Mouse (Mus musculus) heart, adult 8-10 months (tissue): ENCODE data around the gene Glipr1. TPM values are rescaled to one million over a fixed set of nuclear protein-coding genes. Genes with fewer than 3 reads are reported as not detected.
A peak's percentile ranks its signal among the peaks of the same experiment; 100 is the strongest.

ENCODE experiments used
- DNase-seq: peaks from one replicate; pipeline ENCODE4 v3.0.0; 2022; ENCODE audit warnings: low spot score
- total RNA-seq, 4 experiments: library from RNA; stranded (reverse); gene quantifications; 2 replicates each; pipeline ENCODE4 v1.2.4; 2022

Gene Glipr1
- total RNA-seq, 4 experiments from 2014 or later: 0.32 to 1.2 (median 0.77) TPM

DNA sequence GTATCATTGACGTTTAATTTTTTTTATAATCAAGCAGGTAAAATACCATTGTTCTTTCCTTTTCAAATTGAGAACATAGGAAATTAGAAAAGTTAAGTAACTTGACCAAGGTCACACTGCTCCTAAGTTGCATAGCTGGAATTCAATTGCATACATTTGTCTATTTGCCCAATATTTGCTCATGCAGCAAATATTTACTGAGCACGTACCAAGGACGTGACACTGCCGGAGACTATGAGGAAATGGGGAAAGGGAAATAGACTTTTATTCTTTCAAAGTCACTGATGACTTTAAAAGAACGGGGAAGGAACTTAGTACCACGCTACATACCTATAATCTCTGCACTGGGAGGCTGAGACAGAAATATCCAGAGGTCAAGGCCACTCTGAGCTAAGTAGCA, 42.0 kb downstream of the Glipr1 start:
- no peak for DNase-seq

DNA sequence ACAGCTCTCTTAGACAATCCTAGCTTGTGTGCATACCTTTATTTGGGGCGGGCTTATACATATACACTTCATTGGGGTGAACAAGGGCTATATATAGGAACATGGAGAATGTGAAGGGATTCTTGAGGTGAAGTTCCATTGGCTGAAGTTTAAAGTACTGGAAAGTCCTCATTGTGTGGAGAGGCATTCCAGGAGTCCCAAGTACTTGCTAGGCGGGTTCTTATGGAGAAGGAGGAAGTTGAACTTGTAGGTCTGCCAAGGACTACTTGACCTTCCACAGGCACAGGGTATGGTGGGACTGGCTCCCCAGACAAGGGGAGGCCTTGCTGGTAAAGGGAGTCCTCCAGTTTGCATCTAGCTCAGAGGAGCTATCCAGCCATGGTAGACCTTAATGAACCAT, 43.1 kb downstream of the Glipr1 start:
- DNase-seq: no peak

GRCm38 (mm10) chr10:111958046-111958421, 44.4 kb downstream of the Glipr1 start:
- no peak for DNase-seq

- peak; percentile 71 for DNase-seq
Measured at GRCm38 (mm10) chr10:111957271-111958045, 45.0 kb downstream of the Glipr1 start.

DNA sequence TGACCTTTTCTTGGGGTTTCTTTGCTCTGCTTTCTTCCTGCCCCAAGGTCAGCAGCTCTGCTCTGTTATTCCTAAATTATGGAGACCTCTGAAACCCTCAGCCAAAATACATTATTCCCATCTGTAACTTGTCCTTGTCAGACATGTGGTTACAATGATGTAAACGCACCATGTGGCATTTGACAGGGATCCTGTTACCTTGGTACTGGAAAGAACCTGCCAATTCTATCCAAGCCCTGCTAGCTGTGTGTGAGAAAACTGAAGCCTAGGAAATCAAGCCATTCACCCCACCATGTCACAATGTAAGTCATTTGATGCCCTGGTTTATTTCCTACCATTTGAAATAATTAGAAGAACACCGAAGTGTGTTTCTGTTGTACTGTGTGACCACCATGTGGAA, 46.6 kb downstream of the Glipr1 start:
- DNase-seq: no peak

- DNase-seq: no peak
Measured at GRCm38 (mm10) chr10:111949008-111949407, 53.4 kb downstream of the Glipr1 start.

DNA sequence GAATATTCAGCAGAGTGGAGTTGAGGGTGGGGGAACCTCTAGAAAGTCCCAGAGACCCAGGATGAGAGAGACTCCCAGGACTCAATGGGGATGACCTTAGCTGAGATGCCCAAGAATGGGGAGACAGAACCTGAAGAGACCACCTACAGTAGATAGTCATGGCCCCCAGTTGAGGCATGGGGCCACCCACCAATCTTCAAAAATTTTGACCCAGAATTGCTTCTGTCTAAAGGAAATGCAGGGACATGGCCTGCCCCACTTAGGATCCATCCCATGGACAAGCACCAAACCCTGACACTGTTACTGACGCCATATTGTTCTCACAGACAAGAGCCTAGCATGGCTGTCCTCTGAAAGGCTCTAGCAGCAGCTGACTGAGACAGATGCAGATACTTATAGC, 54.4 kb downstream of the Glipr1 start:
- no peak for DNase-seq

DNA sequence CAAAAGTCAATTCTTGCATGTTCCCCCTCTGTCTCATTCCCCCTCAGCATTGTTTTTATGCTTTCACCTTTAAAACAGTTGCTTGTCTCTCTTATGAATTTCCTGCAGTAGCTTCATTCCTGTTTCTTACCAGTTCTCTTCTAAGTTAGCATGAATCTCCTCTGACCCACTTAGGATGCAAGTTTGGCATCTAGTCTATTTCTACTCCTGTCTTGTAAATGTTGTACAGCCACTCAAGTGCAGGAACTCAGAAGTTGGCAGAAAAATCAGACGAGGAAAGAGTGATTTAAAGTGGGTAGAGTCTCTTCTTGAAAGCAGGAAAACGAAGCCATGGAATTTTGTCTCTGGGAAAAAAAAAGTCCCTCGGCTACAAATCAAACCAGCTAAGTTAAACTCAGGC, 56.9 kb downstream of the Glipr1 start:
- no peak for DNase-seq

DNA sequence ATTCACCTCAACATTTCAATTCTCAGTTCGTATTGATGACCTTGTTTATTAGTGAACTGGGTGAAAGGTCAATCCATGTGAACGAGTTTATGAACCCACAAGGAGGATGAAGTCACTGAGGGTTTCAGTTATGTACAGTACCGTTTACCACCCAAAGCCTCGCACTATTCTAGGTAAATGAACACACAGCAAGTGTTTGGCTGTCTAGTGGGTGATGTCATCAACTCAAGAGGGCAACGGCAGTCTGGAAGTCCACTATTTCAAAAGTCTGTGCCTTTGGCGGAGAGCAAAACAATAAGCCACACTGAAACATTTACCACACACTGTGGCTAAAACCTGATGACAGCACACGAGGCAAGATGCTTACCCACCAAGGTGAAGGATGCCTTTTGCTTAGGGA, 59.4 kb downstream of the Glipr1 start:
- no peak for DNase-seq

DNA sequence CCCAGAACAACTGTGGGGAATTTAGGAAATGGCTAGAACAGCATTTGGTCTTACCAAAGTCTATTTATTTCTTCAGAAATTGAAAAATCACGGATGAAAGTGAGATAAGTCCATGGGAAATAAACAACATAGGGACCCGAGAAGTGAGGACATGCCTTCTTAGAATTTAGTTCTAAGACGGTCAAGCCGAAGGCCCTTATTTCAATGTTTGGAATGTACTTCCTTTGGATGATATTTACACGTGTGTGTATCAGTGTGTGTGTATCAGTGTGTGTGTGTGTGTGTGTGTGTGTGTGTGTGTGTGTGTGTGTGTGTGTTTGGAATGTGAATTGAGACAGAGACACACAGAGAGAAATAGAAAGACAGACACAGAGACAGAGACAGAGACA, 65.3 kb downstream of the Glipr1 start:
- DNase-seq: no peak

DNA sequence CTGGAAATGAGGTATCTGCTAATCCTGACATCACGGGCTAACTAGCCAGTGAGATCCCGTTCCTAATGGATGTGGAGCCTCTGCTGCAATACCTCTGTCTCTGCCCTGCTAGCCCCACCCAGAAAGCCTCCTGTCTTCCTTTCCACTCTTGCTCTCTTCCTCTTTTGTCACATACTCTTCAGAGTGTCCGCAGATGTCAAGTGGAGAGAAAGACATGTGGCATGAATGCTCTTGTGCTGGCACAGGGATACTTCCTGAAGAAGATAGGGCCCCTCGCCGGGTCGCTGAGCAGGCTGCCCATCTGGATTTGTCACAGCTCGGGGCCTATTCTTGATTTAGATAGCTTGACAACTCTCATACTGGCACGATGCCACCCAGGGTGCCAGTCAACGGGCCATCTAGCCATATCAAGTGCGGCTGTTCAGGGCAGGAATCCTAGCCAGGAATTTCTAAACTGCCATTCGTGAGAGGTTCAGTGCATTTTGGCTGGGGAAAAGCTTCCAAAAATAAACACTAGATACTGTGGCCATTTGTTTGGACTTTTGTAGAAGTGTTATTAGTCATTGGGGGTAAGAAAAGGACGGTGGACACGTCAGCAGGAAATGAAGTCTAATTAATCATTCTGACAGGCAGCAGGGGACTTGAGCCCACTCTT, 65.8 kb downstream of the Glipr1 start:
- DNase-seq: peak; percentile 78

DNA sequence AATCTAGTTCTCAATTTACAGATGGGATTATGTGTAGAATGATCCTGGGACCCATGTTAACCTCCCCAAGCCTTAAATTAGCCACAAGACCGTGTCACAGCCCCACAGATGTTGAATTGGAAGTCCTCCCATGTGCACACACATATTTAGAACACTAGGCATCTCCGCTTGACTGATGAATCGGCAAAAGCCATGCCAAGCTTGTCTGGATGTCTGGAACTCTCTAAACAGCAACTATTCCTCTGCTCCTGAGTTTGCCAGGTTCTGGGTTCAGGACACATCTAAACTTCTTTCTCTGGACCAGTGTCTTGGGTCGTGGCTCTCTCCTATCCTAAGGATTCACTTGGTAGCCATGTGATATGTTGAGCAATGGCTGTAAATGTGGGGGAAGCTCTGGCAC, 66.4 kb downstream of the Glipr1 start:
- DNase-seq: peak; percentile 23

Other genes starting within 250 kb of the Glipr1 start
- gene Krr1, start 30.0 kb downstream of the Glipr1 start, total RNA-seq: 10 to 100 TPM; 19.6 to 23.3 (median 21.5) TPM
- not detected for gene Glipr1l1, start 57.6 kb upstream of the Glipr1 start, total RNA-seq
- gene Glipr1l2, start 80.7 kb upstream of the Glipr1 start, total RNA-seq: not detected
- gene Glipr1l3, start 157.7 kb upstream of the Glipr1 start, total RNA-seq: not detected
- not detected for gene Caps2, start 161.0 kb upstream of the Glipr1 start, total RNA-seq